Mouse (Mus musculus): ENCODE data around the gene Zfyve28.

- TF ChIP-seq CTCF (IDR thresholded peaks at IDR 0.05; ENCODE audit: low read depth) = no peak
- no peak for TF ChIP-seq EP300 (optimal IDR thresholded peaks at IDR 0.05)
Observed at GRCm38 (mm10) chr5:34235056-34235455, 53.2 kb downstream of the Zfyve28 start.
